Mouse (Mus musculus): ENCODE data around the gene Cnot10.

The Cnot10 gene

GRCm38 (mm10) chr9:114584183-114585016 is 55.6 kb downstream of the Cnot10 start:
- DNase-seq (ENCODE audit: extremely low spot score, low read depth, low spot score) = no peak

DNA sequence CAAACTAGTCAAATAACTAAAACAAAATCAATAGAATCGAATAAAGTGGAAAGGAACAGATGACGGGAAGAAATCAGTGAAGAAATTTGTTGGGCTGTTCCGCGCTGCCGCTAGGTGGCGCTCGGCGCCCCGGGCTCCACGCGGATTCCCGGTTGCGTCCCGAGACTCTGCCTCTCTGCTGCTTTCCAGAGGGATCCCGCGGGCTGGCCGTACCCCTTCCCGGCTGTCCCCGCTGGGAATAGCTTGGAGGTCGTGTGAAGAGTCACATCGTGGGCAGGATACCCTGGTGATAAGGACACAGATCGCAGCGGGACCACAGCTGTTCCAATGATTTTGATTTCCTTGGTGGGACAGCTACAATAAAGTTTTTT is 56.2 kb downstream of the Cnot10 start:
- no peak for DNase-seq (ENCODE audit: extremely low spot score, low read depth, low spot score)

DNA sequence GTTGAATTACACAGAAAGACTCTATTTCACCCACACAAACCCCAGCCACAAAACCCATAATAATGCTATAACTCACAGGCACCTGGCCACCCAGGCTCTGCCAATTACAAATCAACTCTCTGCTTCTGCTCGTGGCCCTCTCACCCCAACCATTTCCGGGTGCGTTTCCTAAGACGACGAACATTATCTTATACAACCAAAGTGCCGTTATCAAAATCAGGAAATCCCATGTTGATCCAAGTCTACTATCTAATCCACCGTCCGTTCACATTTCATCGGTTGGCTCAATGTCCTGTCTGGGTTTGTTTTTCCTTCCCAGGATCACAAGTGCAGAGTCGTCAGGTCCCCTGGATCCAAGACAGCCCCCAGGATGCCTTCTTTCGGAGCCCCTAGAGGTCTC is 61.3 kb downstream of the Cnot10 start:
- no peak for DNase-seq (ENCODE audit: extremely low spot score, low read depth, low spot score)

DNA sequence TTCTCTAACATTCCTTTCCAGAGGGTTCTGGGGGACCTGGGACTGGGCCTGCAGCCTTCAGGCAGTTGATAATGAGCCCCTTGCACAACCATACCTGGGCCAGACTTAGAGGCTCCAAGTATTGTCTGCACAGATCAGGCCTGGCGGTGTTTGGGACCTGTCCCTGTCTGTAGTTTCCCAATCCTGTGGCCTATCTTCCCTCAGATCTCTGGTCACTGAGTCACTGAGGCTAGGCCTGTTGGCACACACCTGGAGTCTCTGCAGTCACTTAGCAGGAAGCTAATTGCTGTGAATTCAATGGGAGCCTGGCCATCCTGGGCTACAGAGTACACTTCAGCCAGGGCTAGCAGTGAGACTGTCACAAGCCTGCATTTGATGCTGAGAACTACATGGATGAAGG is 64.0 kb downstream of the Cnot10 start:
- no peak for DNase-seq (ENCODE audit: extremely low spot score, low read depth, low spot score)

GRCm38 (mm10) chr9:114573528-114573927 is 66.5 kb downstream of the Cnot10 start:
- no peak for DNase-seq (ENCODE audit: extremely low spot score, low read depth, low spot score)

DNA sequence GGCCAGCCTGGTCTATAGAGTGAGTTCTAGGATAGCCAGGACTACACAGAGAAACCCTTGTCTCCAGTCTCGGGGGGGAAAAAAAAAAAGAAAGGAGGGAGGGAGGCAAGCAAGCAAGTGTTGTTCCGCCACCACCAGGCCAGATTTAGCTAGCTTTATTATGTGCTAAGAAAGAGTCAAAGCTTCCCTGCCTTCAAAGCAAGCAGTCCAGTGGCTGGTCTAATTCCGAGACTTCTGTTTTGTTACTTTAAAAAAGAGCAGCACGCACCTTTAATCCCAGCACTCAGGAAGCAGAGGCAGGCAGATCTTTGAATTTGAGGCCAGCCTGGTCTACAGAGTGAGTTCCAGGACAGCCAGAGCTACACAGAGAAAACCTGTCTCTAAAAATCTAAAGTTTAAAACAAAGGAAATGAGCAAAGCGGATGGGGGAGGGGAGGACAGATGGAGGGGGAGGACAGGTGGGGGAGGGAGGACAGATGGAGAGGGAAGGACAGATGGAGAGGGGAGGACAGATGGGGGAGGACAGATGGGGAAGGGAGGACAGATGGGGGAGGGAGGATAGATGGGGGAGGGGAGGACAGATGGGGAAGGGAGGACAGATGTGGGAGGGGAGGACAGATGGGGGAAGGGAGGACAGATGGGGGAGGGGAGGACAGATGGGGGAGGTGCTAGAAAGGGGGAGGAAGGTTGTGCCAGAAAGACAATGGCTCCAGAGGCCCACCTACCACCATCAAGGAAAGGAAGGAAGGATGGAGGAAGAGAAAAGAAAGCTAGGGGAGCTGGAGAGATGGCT is 71.1 kb downstream of the Cnot10 start:
- no peak for DNase-seq (ENCODE audit: extremely low spot score, low read depth, low spot score)

DNA sequence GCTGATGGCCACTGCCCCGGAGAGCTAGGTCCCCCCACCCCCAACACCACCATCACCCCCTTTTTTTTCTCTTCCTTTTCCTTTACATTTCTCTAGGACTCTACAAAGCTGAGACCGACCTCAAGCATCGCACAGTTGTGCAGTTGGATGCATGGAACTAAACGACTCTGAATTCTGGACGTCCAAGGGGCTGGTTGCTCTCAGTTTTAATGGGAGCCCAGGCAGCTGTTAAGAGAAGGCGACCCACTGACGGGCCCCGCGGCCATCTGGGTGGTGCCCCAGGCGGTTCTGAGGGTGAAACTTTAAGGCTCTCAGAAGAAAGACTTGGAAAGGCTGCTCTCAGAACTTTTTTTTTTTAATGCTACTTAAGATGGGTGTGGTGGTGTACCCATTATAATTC is 75.3 kb downstream of the Cnot10 start:
- no peak for DNase-seq (ENCODE audit: extremely low spot score, low read depth, low spot score)

GRCm38 (mm10) chr9:114563761-114564606 is 76.0 kb downstream of the Cnot10 start, which contains the start of gene Trim71:
Trim71 (minus strand) TSS chr9:114564369.
- no peak for DNase-seq (ENCODE audit: extremely low spot score, low read depth, low spot score)

DNA sequence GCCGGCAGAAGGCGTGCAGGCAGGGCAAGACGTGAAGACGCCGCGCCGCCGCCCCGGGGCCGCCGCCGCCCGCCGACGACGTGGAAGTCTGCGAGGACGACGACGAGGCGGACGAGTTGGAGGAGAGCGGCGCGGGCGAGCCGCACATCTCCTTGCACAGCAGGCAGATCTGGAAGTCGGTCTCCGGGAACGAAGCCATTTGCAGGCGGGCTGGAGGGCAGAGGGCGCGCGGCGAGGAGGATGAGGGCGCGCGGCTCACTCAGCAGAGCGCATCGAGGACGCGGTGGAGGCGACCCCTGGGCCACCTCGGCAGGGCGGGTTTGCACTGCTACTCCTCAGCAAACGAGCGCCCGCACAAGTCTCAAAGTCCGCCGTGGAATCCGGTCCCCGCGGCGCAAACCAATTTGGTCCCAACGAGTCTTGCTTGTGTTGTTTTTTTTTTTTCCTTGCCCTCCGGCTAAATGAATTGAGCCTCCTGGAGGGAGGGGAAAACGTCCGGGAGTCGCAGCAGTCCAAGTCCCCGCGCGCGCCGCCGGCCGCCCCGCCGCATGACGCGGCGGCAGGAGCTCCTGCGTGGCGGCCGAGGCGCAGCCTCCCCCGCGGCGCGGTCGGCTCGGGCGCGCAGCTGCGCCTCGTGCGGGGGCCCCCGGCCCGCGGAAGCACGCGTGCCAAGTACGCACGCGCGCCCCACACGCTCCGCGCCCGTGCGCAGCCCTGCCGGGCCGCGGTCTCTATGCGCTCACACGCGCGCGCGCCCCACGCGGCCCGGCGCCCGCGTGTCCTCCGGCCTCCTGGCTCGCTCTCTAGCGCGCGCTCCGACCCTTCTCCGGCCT is 76.8 kb downstream of the Cnot10 start:
- no peak for DNase-seq (ENCODE audit: extremely low spot score, low read depth, low spot score)

DNA sequence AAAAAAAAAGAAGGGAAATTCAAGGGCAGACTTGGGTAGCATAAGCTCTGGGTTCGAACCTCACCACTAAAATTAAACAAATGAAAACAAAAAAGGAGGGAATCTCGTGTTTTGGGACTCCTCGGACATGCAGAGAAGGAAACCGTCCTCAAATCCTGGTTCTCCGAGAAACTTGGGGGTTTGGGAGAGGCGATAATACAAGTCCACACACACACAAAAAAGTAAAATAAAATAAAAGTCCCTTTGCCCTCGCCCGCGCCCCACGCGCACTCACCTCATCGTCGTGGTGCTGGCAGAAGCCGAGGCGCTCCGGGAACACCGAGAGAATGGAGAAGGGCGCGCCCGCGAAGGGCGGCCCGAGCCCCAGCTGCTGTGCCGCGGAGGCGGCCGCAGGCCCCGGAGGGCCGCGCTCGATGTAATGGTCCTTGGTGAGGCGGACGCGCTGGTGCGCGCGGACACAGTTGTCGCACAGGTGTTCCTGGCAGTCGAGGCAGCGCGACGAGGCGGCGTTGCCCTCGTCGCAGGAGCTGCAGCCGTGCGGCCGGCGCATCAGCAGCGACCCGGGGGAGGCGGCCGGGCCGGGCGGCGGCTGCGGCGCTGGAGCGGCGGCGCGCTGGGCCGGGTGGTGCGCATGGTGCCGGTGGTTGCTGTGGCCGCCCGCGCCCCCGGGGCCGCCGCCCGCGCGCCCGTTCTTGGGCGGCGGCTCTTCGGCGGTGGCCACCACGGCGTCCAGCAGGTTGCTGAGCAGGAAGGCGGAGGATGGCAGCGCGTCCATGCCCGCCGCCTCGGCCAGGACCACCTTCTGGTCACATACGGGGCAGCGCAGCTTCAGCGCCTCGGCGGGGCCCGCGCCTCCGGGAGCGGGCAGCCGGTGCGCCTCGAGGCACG is 77.7 kb downstream of the Cnot10 start:
- DNase-seq (ENCODE audit: extremely low spot score, low read depth, low spot score) = no peak

DNA sequence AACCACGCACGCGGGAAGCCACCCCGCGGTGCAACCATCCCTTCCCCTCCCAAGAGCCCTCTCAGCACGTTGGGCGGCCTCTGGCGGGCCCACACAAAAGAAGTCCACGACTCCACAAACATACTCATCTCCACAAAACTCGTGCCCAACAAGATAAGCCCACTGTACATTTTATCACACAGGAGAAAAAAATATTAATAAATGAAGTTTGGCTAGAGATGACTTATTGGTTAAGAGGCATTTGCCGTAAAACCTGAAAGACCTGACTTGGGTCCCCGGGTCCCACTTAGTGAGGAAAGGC is 78.4 kb downstream of the Cnot10 start:
- DNase-seq (ENCODE audit: extremely low spot score, low read depth, low spot score) = no peak

GRCm38 (mm10) chr9:114560771-114561670 is 79.0 kb downstream of the Cnot10 start:
- no peak for DNase-seq (ENCODE audit: extremely low spot score, low read depth, low spot score)

- DNase-seq (ENCODE audit: extremely low spot score, low read depth, low spot score) = no peak
Observed at GRCm38 (mm10) chr9:114560141-114560540, 79.8 kb downstream of the Cnot10 start.

DNA sequence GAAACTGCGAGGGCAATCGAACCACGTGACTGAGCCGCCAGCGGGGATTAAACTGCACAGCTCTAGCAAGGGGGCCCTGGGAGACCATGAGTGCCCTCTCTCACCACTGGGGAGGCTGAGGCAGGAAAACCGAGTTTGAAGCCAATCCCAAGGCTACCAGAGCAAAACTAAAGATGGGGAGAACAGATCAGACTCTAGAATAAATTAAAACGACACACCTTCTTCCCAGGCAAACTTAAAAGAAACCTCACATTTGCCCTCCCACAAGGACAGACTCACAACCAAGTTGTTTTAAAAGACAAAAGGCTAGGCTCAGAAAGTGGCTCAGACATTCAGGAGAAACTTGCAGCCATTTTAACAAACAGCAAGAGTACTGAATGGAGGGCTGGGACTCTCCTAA is 82.9 kb downstream of the Cnot10 start:
- DNase-seq (ENCODE audit: extremely low spot score, low read depth, low spot score) = no peak

DNA sequence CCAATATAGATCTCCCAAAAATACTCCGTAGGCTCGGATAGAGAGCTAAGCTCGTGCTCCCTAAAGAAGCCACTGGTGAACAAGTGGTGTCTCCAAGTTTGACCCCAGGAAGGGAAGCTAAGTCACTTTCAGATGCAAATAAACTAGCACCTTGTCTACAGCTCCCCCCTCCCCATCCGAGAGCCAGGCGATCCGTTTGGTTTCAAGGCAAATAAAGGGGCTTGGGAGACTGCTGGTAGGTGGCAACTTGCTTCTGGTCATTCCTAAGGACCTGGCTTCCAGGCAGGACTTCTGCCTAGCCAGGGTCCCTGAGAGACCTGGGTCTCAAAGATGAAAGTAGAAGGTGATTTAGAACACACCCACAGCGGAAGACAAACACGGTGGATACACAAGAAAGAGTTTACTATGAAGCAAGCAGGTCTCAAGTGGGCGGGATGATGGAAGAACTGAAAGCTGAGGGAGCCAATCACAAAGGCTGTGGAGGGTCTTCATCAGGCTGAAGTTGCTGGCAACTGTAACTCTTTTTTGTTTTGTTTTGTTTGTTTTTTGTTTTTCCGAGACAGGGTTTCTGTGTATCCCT is 83.6 kb downstream of the Cnot10 start:
- no peak for DNase-seq (ENCODE audit: extremely low spot score, low read depth, low spot score)

GRCm38 (mm10) chr9:114554355-114554979 is 85.5 kb downstream of the Cnot10 start:
- no peak for DNase-seq (ENCODE audit: extremely low spot score, low read depth, low spot score)

- DNase-seq (ENCODE audit: extremely low spot score, low read depth, low spot score) = no peak
Observed at GRCm38 (mm10) chr9:114553828-114554227, 86.2 kb downstream of the Cnot10 start.

GRCm38 (mm10) chr9:114550033-114550432 is 90.0 kb downstream of the Cnot10 start:
- no peak for DNase-seq (ENCODE audit: extremely low spot score, low read depth, low spot score)
